Mouse (Mus musculus) lung, adult 2 months (tissue): ENCODE measurements around the gene Rps6kc1.

ENCODE experiments used
- CTCF ChIP-seq: fragments of 200-500 bp; IDR thresholded peaks from 2 replicates; pipeline ENCODE4 v1.5.1; 2011; ENCODE audit warnings: mild to moderate bottlenecking, low read length, control low read depth; ENCODE audit not compliant: insufficient read depth
- POLR2A ChIP-seq: fragments of 200-500 bp; IDR thresholded peaks from 2 replicates; pipeline ENCODE4 v1.6.1; 2011; ENCODE audit warnings: low read depth, mild to moderate bottlenecking, control low read depth, low read length, borderline replicate concordance; ENCODE audit errors: extremely low read depth

GRCm38 (mm10) chr1:190741421-190741820 is 170.1 kb downstream of the Rps6kc1 start:
- TF ChIP-seq POLR2A = no peak
- no peak for TF ChIP-seq CTCF
